Mouse (Mus musculus) cortical plate, adult 2 months (tissue): Measurements from ENCODE around the gene Tssk6.

ENCODE experiments used
- CTCF ChIP-seq: fragments of 200-500 bp; IDR thresholded peaks from 2 replicates; pipeline ENCODE4 v1.5.1; 2011; ENCODE audit warnings: mild to moderate bottlenecking, control low read depth, low read length; ENCODE audit not compliant: insufficient read depth; ENCODE audit errors: extremely low read depth
- POLR2A ChIP-seq: fragments of 200-500 bp; IDR thresholded peaks from 2 replicates; pipeline ENCODE4 v1.6.1; 2011; ENCODE audit warnings: mild to moderate bottlenecking, low read length, control low read depth; ENCODE audit not compliant: insufficient read depth; ENCODE audit errors: extremely low read depth

DNA sequence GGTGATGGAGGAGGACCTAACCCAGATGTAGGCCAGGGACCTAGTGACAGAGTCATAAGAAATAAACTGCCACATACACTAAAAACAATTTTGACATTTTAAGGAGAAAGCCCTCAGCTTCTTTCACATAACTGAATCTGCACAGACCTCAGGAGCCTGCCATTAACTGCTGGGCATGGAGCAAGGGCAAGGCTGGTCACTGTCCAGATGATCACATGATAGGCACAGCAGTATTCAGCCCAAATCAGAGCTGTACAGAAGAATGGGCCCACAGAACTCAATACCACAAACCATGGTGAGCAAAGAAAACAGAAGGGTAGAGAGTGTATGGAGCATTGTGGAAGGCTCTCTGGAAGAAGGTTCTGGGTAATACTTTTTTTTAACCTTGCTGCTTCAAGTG lies 24.9 kb downstream of the Tssk6 start:
- TF ChIP-seq CTCF (no peak), POLR2A (no peak)
